Mouse (Mus musculus) gastrocnemius, postnatal 25 days (tissue): ENCODE measurements at regions not wholly inside any gene's neighbourhood (a gene's known extent, or its start where the extent isn't known, plus 50 kb on each side); places are given as distances from the start of the nearest gene placed in this dataset.

Source experiments
- DNase-seq: peaks from one replicate; pipeline ENCODE4 v3.0.0; 2022

DNA sequence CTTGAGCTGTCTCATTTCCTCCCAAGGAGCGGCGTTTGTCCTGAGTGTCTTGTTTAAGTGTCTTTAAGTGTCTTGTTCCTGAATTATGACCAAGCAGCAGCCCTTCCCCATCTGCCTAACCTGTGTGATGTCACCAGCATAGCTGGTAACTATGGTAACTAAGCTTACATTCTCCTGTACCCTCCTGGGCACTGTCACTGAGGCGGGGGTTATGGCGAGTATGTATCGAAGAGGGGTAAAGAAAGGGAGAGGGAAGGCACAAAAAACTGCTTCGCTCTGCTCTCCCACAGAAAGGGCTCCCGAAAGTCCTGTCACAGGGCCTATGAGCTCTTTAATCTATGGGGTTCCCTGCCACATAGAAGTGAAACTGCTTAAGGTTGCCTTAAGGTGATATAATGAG lies 89.6 kb downstream of the Ppp4r2 start:
- no peak for DNase-seq

DNA sequence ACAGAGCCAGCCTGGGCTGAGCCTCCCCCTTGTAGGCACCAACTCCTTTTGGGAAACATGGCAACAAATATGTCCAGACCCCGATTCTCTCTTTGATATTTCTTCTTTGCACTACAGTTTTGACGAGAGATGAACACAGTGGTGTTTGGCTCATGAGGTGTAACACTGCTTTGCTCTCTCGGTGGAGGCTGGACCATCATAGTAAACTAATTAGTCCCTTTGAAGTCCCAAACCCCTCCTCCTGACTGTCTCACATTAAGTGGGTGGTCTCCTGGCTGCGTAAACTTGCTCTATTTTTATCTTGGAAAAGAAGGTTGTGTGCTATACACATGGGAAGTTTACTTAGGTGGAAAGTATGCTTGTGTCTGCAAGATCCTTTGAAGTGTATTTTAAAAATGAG lies 90.3 kb downstream of the Ppp4r2 start:
- no peak for DNase-seq

DNA sequence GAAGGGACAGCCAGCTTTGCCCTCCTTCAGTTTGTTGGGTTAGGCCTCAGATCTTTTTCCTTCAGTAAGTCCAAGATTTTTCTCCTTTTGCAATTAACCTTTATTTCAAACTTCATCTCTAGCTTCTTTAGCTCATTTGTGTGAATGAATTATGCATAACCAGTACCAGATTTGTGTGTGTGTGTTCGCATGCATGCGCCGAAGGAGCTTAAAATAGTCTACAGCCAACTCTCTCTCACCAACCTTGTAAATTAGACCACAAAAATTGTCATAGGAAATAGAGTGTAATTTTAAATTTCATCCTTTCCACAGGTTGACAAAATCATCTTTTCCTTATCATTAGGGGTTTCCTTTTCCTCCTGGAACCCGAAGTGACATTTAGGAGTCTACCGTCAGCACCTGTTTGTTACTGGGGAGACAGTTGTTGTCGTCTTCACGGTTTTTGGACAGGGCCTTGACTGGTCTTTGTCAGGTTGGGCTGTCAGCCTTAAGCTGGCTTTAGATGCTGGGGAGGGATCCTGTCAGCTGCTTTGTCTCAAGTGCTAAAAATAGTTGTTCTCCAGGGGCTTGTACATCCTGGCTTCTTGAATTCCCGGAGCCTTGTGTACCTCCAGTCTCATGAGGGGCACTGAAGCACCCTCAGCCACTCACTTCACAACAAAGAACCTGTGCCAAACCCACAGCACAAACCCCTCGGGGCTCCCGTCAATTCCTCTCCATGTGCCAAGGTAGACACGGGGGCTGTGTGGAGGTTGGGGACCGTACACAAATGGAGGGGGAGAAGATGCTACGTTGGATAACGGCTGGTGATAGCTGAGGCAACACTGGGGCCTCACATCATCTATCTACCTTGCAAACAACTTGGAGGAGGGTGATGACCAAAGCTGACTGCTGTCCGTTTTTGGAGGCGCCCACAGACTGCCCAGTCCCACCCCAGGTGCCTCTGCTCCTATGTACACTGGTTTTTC lies 95.7 kb downstream of the Ppp4r2 start:
- DNase-seq: no peak

DNA sequence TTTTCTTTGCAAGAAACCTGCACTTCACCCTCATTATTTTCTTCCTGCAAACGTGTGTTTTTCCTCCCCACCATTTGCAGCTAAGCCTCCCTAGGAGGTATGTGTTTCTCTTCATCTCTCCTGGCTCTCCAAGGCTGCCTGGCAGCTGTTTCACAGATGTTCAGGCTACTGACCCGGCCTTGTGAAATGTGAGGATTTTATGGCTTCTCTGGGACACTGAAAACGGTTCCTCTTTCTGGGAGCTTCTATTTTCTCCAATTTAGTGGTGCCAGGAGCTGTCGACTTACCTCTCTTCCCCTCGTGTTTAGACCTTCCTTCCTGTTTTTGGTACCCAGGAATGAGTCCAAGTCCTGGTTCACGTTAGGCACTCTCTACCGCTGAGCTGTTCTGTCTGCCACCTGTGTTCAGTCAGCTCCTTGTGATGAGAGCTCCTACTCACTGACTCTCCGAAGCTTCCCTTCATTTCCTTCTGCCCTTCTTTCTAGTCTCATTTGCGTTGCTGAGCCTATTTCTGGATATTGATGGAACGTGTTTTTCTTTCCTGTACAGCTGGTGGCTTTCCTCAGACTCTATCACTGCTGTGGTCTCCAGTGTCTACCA lies 96.4 kb downstream of the Ppp4r2 start:
- peak; percentile 13 for DNase-seq

DNA sequence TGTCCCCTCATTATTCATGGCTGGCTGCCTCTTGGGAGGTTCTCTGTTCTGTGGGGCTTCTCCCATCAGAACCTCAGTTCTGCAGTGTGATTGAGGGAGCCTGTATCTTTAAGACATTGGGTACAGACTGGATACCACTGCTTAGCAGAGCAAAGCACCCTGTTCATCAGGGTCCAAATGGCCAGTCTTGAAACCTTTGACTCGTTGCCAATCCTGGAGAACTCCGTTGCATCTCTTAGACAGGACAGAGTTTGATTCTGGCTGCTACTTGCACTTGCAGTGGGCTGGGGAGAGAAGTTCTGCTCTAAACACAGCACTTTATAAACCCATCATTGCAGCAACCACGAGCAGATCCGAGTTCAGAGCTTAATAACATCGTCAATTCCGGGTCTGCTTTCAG lies 97.3 kb downstream of the Ppp4r2 start:
- no peak for DNase-seq

DNA sequence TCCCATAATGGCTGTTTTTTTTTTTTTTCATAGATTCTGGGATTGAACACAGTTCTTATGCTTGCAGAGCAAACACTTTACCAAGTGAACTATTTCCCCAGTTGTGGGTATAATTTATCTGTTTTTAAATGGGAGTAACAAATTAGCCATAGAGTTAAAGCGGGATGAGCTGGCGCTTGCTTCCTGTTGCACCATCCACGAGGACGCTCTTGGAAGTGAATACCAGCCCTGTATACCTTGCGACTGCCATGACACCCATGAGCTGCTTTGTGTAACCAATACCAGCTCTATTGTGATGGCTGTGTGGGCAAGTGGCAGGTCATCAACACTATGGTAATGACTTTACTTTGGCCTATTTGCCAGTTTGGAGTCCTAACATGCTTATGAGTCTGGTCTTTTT lies 101.0 kb downstream of the Ppp4r2 start:
- DNase-seq: no peak

DNA sequence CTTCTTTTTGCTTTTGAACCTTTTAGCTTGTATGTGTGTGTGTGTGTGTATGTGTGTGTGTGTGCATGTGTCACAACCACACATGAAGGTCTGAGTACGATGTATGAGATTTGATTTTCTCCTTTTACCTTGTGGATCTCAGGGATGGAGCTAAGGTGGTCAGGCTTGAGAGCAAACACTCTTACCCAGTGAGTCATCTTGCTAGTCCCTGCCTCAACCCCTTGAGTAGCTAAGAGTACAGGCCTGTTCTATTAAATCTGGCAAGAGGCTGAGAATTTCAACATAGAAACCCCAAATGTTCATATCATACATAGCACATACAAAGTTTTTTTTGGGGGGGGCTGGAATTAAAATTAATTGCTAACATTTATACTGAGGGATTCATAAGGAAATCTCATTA lies 104.4 kb downstream of the Ppp4r2 start:
- DNase-seq: no peak

DNA sequence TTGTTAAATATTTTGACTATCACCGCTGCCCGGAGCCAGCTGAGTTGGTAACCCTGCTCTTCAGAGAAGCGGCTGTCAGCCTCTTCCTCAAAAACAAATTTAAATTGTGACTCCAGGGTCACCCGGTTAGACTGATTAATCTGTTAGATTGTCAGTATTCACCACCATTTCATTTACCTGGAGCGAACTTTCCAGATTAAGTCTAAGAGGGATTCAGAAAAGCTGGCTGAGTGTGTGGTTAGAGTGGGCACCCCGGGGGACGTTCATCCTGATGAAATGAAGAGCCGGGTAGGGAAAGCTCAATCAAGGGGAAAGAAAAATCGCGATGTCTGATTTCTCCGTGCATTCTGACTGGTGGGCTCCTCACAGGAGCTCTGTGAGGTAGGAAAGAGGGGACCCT lies 105.0 kb downstream of the Ppp4r2 start:
- DNase-seq: no peak

DNA sequence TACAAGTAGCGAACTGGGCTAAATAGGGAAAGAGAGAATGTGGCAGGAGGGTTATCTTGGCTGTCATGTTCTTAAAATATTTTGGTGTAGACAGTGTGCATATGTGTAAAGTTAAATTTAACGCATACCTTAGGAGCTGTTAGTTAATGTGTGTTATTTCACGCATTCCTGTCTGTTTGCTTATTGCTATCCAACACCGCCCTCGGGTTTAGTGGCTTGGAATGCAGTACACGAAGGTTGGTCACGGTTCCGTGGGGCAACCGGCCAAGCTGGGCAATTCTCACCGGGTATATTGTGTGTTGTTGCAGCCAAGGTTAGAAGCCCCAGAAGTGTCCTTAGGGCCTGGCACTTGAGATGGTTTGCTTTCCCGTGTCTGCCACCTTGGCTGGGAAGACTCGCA lies 105.6 kb downstream of the Ppp4r2 start:
- DNase-seq: no peak

DNA sequence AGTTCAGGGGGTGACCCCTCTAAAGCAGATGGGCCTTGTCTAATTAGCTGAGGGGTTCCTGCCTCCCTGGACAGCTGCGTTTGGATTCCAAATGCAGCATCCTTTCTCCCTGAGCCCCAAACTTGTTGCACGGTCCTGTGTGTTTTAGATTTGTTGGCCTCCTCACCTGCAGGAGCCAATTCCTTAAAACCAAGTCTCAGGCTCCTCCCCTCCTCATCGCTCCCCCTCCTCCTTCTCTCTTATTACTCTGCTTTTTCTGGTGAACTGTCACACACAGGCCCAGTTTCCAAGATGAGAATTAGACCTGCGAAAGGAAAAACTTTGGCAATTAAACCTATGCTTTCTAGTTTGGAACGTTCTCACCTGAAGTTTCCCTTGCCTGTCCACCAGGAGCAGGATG lies 106.3 kb downstream of the Ppp4r2 start:
- no peak for DNase-seq

DNA sequence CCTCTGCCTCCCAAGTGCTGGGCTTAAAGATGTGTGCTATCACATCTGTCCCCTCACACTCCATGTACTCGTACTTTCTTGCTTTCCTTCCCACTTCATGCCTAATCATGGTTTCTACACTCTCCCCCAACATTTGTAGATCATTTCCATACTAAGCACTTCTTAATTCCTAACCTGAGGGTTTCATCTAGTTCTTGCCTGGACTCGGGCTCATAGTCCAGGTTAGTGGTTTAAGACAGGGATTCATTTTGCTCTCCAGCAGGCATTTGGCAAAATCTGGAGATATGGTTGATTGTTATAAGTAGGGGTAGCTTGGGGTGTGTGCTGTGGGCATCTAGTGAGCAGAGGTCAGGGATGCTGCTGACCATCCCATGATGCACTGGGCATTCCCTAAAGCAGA lies 108.3 kb downstream of the Ppp4r2 start:
- DNase-seq: no peak

DNA sequence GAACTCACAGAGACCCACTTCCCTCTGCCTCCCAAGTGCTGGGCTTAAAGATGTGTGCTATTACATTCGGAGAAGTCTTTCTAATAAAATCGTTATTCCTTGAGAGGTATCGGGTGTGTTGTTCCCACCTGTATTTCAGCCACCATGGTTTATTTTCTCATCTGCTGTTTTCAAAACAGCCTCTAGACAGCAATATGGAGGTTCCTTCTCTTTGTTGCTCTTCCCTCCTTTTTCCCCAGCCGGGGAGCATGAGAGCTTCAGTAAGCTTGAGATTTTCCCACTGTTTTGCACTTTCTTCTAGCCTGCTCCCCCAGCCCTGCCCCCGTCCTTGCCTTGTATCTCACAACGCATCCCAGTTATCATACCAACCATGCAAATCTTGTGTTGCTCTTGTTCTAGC lies 109.5 kb downstream of the Ppp4r2 start:
- DNase-seq: no peak

DNA sequence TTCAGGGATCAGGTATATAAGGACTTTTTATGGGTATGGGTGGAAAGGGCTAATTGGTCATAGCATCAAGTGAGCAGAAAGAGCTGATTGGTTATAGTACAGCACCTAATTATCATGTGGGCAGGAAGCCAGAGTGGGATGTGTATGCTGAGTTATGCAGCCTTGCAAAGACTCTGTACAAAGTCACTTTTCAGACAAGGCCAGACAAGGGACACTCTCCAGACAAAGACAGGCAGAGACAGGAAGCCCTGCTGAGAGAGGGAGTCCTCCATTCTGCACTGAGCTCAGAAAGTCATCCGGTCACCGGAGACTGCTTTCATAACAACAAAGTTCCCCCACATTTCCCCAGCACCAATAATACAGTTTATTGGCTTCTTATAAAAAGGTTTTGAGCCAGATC lies 112.4 kb downstream of the Ppp4r2 start:
- DNase-seq: no peak

DNA sequence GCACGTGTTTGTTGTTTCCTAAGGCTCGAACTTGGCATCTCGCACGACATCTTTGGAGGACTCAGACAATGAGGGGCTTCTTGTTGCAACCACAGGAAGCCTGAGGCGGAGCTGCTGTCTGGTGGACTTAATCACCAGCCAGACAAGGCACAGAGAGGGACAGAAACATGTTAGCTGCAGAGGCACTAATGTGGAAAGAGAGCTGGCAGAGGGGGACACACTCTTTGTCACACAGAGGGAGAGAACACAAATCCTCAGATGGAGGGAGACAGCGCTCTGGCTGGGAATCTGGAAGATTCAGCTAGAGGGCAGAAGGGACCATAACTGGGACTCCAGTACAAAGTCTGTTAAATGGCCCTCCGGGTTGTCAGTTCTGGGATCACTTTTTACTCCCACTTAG lies 114.9 kb downstream of the Ppp4r2 start:
- no peak for DNase-seq

DNA sequence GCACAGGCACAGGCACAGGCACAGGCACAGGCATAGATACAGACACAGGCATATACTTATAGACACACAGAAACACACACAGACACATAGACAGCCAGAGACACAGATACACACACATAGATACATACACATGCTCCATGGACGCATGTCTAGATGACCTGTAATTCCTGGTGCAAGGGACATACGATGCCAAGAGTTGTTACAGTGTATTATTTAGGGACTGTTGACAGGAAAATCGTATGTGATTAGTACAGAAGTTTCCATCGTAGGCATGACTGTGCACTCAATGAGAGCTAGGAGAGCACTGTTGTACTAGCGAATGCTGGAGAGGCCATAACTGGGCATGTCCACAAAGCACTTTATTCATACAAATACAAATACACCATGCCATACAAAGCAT lies 118.2 kb downstream of the Ppp4r2 start:
- no peak for DNase-seq

DNA sequence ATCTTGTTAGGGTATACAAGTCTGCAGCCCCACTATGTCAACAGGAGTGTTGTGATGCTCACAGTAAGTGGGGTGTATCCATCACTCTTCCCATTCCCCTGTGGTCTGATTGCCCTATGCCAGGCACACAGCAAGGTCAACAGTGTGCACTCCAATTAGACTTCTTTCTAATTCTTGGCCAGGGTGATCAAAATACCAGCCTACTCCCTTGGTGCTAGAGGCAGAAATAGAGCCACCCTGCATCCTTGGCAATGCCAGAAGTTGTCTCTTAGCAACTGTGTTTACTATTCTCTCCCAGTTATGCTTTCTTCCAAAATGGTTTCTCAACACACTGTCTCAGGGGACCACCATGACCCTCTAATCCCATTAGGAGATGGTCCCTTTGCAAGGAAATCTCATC lies 119.0 kb downstream of the Ppp4r2 start:
- no peak for DNase-seq

DNA sequence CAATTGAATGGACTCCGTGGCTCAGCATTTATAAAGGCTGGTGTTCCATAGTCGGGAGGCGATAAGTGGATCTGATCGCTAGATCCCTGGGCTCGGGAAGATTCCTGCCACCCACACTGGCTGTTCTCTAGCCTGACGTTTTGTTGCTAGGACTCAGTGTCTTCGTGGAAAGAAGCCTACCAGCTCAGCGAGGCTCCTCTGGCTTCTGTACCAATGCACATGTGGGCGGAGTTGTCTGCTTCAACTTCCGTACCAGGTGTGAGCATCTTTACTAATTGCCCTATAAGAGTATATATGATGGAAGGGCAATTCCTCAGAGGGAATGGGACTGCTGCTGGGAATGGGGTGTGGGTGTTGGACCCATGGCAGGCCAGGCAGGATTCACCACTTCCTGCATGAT lies 121.1 kb downstream of the Ppp4r2 start:
- DNase-seq: no peak

DNA sequence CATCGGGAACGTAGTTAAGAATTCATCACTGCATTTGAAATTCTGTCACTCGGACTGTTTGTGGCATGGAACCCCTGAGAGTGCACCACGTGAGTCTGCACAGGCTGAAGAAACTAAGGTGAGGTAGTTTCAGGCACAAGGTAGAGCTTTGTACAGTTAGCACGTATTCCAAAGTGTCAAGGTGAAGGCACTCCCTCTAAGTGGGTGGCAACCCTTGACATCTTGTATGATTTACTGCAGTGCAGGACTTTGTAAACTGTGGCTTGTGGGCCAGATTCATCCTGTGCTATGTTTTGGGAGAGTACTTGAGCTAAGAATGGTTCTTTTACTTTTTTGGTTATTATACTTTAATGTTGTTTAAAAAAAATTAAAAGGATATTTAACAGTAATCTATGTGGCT lies 133.1 kb downstream of the Ppp4r2 start:
- DNase-seq: no peak

DNA sequence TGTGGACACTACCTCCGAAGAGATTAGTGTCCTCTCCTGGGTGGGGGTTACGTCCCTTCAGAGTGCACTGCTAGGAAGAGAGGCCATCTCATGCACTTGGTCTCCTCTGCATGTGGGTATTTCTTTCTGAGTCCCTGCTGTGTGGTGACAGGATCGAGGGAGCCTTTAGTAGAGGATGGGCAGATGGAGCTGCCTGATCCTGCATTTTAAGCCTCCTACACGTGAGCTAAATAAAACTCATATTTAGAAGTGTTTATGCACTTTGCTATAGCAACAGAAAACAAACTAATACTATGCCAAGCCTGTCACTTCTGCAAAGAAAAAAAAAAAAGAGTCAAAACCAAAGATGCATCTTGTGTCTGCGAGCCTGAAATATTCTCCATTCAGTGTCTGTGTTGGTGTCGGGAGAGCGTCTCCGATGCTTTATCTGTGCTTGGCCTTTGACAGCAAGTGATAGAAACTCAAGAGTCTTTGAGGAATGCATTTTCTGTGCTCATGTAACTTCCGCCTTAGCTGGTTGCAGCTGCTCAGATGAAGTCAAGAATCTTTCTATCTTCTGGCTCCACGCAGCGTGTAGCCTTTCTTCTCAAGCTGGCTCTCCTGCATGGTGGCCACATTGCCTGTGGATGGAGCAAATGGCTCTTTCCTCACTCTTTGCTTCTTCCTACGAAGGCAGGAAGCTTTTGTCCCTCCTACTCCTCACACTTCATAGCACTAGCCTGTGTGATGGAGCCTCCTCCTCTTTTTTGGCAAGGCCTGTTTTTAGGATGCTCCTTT lies 134.8 kb downstream of the Ppp4r2 start:
- no peak for DNase-seq

DNA sequence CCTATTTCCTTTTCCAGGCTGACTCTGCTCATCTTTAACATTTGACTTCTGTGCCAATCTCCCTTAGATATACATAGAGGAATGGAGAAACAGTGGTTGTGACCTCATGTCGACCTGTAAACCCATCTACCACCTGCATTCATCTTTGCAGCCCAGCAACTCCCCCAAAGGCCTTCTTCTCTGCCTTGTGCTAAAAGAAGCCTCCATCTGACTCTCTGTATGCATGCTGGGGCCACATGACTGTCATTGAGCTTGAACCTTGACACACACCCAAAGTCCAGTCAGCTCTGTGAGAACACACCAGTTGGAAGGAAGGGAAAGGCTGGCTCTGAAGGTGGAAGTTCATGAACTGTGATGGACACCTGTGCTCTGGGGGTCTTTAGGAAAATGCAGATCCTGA lies 135.5 kb downstream of the Ppp4r2 start:
- DNase-seq: no peak

DNA sequence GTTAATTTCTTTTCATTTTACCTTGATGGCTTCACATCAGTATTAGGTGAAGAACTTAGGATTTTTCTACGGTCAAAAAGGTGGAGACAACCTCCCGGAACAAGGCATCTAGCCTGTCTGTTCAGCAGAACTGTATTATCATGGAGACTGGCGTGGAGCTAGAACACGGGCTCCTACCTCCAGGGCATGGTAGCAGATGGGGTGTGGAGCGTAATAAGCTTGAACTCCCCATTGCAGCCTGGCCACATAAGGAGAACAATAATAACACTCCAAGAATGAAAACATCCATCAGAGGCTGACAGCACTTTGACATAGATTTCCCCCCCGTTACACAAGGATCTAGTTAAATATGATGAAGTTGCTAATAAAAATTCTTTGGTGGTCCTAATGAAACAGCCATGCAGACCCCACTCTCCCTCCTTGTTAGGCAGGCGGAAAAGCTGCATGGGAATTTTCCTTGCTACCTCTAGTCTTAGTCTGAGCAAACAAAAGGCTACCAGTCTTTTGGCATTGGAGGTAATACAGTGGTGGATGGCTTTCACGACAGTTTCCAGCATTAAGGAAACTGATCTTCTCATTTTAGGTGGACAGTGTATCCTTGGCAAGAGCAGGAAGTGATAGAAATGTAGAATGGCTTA lies 137.5 kb downstream of the Ppp4r2 start:
- DNase-seq: no peak

DNA sequence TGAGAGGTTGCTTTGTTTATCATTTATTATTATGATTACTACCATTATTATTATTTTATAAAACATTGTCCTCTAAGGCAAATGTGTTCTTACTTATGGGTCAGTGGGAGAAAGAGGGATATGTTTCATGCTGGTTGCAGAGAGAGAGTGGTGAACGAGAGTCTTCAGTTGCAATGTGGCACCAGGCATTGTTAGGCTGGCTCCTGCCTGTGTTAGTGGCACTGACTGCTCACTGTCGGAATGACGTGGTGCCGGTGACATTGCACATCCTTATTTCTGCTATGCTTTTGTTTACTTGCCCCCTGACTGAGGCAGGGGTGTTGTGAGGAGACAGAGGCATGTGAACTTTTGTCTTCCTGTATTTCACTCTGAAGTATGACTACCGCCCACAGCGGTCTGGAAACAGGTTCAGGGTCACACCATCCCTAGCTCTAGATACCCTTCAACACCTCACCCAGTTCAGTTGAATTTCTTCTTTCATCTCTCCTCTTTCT lies 138.1 kb downstream of the Ppp4r2 start:
- no peak for DNase-seq
